30 mouse cellular contexts compared by ENCODE assay signal in the genomic region with DNA sequence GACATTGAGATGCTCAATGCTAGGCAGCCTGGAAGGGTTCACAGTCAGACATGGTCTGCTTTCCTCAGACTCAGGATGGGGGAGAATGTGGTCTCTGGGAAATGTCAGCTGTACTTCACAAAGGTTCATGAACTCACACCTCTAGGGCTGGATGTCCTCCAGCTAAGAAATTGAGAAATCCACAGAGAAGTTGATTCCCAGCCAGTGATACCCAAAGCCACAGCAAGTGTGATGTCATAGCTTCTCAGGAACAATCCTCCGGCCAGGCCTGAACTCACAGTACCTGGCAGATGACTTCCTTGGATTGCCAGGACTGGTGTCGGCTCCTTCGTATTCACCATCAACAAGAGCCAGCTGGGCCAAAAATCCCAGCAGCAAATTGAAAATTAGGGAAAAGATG. TPM values are rescaled to one million over a fixed set of nuclear protein-coding genes. Genes with fewer than 3 reads are reported as not detected.
"Had no signal": no experiment of that assay in that cellular context is flagged by ENCODE, and none has a peak within 500 bp of the region (broad histone marks: within the 10 kb centered on the region; RNA-seq: fewer than 3 reads in every experiment).

No protein-coding gene starts in this region.

- H3K36me3 ChIP-seq: heart, embryonic 10.5 days; heart, embryonic 12.5 days; limb, embryonic 10.5 days; limb, embryonic 12.5 days; liver, embryonic 13.5 days; liver, embryonic 15.5 days had no signal

- ATAC-seq: hindbrain, embryonic 16.5 days; inflammation-experienced regulatory T-cells, adult 6 months; intestine, postnatal 0 days had no signal

- H3K4me1 ChIP-seq: liver, embryonic 15.5 days had no signal

- H3K9me3 ChIP-seq: heart, embryonic 10.5 days; heart, embryonic 12.5 days; limb, embryonic 10.5 days; limb, embryonic 12.5 days; liver, embryonic 13.5 days; liver, embryonic 15.5 days had no signal

- DNase-seq: gastrocnemius, adult 2 months; gastrocnemius, postnatal 10 days; gastrocnemius, postnatal 25 days; heart, adult 18-20 months; heart, postnatal 10 days; heart, postnatal 4 days; kidney, adult 18-20 months; kidney, adult 8-10 months; kidney, postnatal 10 days; kidney, postnatal 25 days; kidney, postnatal 4 days; liver, embryonic 13.5 days had no signal

- H3K4me3 ChIP-seq: gastrocnemius, adult 2 months; heart, embryonic 10.5 days; heart, embryonic 12.5 days; layer of hippocampus, adult 2 months; left cerebral cortex, adult 2 months; limb, embryonic 10.5 days; limb, embryonic 12.5 days; liver, embryonic 13.5 days; liver, embryonic 15.5 days had no signal

- H3K9ac ChIP-seq: heart, embryonic 12.5 days; hindbrain, embryonic 14.5 days; limb, embryonic 12.5 days; liver, embryonic 13.5 days; liver, embryonic 15.5 days had no signal

- H3K27ac ChIP-seq: gastrocnemius, adult 2 months; heart, embryonic 10.5 days; layer of hippocampus, adult 2 months; left cerebral cortex, adult 2 months; limb, embryonic 10.5 days; limb, embryonic 12.5 days; liver, embryonic 13.5 days; liver, embryonic 15.5 days had no signal

- H3K4me2 ChIP-seq: heart, embryonic 12.5 days; hindbrain, embryonic 14.5 days; limb, embryonic 12.5 days; liver, embryonic 11.5 days; liver, embryonic 13.5 days; liver, embryonic 15.5 days had no signal

- H3K27me3 ChIP-seq: heart, embryonic 12.5 days had no signal

RNA-seq across cellular contexts. Expression of a gene that starts 8.6 kb away (rescaled TPM):
- total RNA-seq: gastrocnemius, adult 2 months; gastrocnemius, postnatal 10 days; gastrocnemius, postnatal 25 days; gastrocnemius, postnatal 4 days; granulocyte monocyte progenitor cell, adult 5-6 weeks; heart, postnatal 10 days; heart, postnatal 25 days had no signal
- polyA plus RNA-seq: inflammation-experienced regulatory T-cells, adult 6 months; intestine, postnatal 0 days; kidney, embryonic 14.5 days; kidney, embryonic 16.5 days; limb, embryonic 10.5 days; limb, embryonic 12.5 days; liver, embryonic 11.5 days; liver, embryonic 13.5 days; liver, embryonic 15.5 days had no signal

RNA-seq across cellular contexts. Expression of a gene that starts 12.3 kb away (rescaled TPM):
- total RNA-seq: granulocyte monocyte progenitor cell, adult 5-6 weeks had no signal
- polyA plus RNA-seq: inflammation-experienced regulatory T-cells, adult 6 months had no signal

RNA-seq across cellular contexts. Expression of a gene that starts 51.2 kb away (rescaled TPM):
- total RNA-seq: gastrocnemius, adult 2 months; gastrocnemius, postnatal 10 days; gastrocnemius, postnatal 25 days; gastrocnemius, postnatal 4 days; granulocyte monocyte progenitor cell, adult 5-6 weeks; heart, adult 18-20 months; heart, adult 8-10 months; heart, postnatal 10 days; heart, postnatal 25 days; heart, postnatal 4 days had no signal
- polyA plus RNA-seq: inflammation-experienced regulatory T-cells, adult 6 months; kidney, embryonic 14.5 days; kidney, embryonic 16.5 days; liver, embryonic 11.5 days; liver, embryonic 13.5 days; liver, embryonic 15.5 days had no signal
